Mouse (Mus musculus): ENCODE measurements at regions not wholly inside any gene's neighbourhood (a gene's known extent, or its start where the extent isn't known, plus 50 kb on each side); places are given as distances from the start of the nearest gene placed in this dataset.

GRCm38 (mm10) chr14:48888954-48889353 lies 176.9 kb upstream of the Ap5m1 start:
- H3K36me3 ChIP-seq, result no peaks in the 10 kb centered on the region
- peaks cover 10% of the 10 kb centered on the region; the same call in 1 of the 2 replicates for H3K27me3 ChIP-seq
- no peaks in the 10 kb centered on the region for H3K9me3 ChIP-seq (replicated peaks)
- no peak overlapping the region for H3K27ac ChIP-seq
- 2% methylated on average over 13 of the region's 13 CpGs for WGBS
- H3K4me1 ChIP-seq, result peaks cover 2% of the 10 kb centered on the region; the same call in 1 of the 2 replicates
- peak overlapping the region; percentile 35 for H3K4me2 ChIP-seq (replicated peaks)
- 0 out of 2 replicates have a peak, but pooled peaks have one; percentile 22 for ATAC-seq (ENCODE audit: low FRiP score)
- no peak overlapping the region for H3K4me3 ChIP-seq
- H3K9ac ChIP-seq, result no peak overlapping the region

DNA sequence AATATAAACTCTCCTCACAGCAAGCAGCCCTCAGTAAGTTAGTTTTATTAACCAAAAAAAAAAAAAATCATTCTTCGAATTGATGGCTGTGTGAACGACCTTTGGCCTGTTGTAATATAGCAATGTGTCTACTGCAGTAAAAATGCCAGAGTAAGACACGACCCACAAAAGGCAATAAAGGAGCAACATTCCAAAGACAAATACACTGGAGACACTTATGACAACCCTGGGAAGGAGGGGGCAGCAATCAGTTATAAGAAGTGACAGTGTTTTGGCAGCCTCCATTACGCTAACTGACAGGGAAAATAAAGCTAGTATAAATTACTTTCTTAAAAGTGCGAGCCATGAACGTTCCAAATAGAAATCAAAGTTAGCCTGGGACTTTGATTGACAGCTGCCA lies 185.9 kb upstream of the Ap5m1 start:
- WGBS, result 53% methylated on average over 6 of the region's 6 CpGs
- Histone ChIP-seq H3K36me3 (no peaks in the 10 kb centered on the region), H3K9ac (no peak overlapping the region), H3K4me2 (replicated peaks) (no peak overlapping the region), H3K4me1 (no peaks in the 10 kb centered on the region), H3K27me3 (peaks cover 4% of the 10 kb centered on the region; the same call in 1 of the 2 replicates), H3K4me3 (no peak overlapping the region), H3K27ac (no peak overlapping the region), H3K9me3 (replicated peaks) (no peaks in the 10 kb centered on the region)
- ATAC-seq (ENCODE audit: low FRiP score), result no peak

- Histone ChIP-seq H3K9me3 (replicated peaks) (no peaks in the 10 kb centered on the region), H3K4me3 (no peak overlapping the region), H3K4me1 (no peaks in the 10 kb centered on the region), H3K27me3 (no peaks in the 10 kb centered on the region), H3K27ac (no peak overlapping the region), H3K36me3 (no peaks in the 10 kb centered on the region), H3K4me2 (replicated peaks) (no peak overlapping the region), H3K9ac (no peak overlapping the region)
- ATAC-seq (ENCODE audit: low FRiP score), result no peak
- 85% methylated on average over 12 of the region's 12 CpGs for WGBS
These were observed 187.8 kb upstream of the Ap5m1 start for GRCm38 (mm10) chr14:48877998-48878657.

- ATAC-seq (ENCODE audit: low FRiP score), result no peak
- H3K27ac ChIP-seq, result no peak overlapping the region
- no peaks in the 10 kb centered on the region for H3K9me3 ChIP-seq (replicated peaks)
- H3K4me2 ChIP-seq (replicated peaks), result no peak overlapping the region
- H3K36me3 ChIP-seq, result no peaks in the 10 kb centered on the region
- no peak overlapping the region for H3K4me3 ChIP-seq
- H3K27me3 ChIP-seq, result no peaks in the 10 kb centered on the region
- H3K4me1 ChIP-seq, result no peaks in the 10 kb centered on the region
- WGBS, result 70% methylated on average over 3 of the region's 3 CpGs
- no peak overlapping the region for H3K9ac ChIP-seq
These were observed 194.6 kb upstream of the Ap5m1 start for GRCm38 (mm10) chr14:48871313-48871712.

- Histone ChIP-seq H3K4me1 (no peaks in the 10 kb centered on the region), H3K27ac (no peak overlapping the region), H3K4me3 (no peak overlapping the region), H3K9ac (no peak overlapping the region), H3K36me3 (no peaks in the 10 kb centered on the region), H3K4me2 (replicated peaks) (no peak overlapping the region), H3K27me3 (no peaks in the 10 kb centered on the region), H3K9me3 (replicated peaks) (no peaks in the 10 kb centered on the region)
- no peak for ATAC-seq (ENCODE audit: low FRiP score)
- WGBS, result 66% methylated on average over 10 of the region's 10 CpGs
These were observed 195.9 kb upstream of the Ap5m1 start for GRCm38 (mm10) chr14:48869956-48870355.

DNA sequence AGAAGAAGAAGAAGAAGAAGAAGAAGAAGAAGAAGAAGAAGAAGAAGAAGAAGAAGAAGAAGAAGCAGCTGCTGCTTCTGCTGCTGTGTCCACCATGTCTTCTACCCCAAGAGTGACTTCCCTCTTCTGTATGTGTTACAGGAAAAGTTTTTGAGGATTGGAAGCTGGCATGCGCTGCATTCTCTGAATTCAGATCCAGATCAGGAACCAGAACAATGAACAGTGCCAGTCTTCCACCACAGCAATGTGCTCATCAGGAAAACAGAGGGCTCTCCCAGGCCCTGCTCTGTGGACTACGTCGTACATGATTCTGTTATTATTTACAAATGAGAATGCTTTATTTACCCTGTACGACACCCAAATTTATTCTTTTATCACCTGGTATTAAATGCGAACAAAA lies 181.8 kb upstream of the Otx2 start:
- H3K4me3 ChIP-seq, result no peak overlapping the region
- H3K4me2 ChIP-seq (replicated peaks), result no peak overlapping the region
- H3K9me3 ChIP-seq (replicated peaks), result no peaks in the 10 kb centered on the region
- H3K4me1 ChIP-seq, result 0 out of 2 replicates have a peak, but pooled peaks cover 3% of the 10 kb centered on the region
- no peak overlapping the region for H3K9ac ChIP-seq
- no peak overlapping the region for H3K27ac ChIP-seq
- H3K27me3 ChIP-seq, result peaks cover 5% of the 10 kb centered on the region; the same call in 1 of the 2 replicates
- no peaks in the 10 kb centered on the region for H3K36me3 ChIP-seq
- 91% methylated on average over 5 of the region's 5 CpGs for WGBS
- ATAC-seq (ENCODE audit: low FRiP score), result no peak

DNA sequence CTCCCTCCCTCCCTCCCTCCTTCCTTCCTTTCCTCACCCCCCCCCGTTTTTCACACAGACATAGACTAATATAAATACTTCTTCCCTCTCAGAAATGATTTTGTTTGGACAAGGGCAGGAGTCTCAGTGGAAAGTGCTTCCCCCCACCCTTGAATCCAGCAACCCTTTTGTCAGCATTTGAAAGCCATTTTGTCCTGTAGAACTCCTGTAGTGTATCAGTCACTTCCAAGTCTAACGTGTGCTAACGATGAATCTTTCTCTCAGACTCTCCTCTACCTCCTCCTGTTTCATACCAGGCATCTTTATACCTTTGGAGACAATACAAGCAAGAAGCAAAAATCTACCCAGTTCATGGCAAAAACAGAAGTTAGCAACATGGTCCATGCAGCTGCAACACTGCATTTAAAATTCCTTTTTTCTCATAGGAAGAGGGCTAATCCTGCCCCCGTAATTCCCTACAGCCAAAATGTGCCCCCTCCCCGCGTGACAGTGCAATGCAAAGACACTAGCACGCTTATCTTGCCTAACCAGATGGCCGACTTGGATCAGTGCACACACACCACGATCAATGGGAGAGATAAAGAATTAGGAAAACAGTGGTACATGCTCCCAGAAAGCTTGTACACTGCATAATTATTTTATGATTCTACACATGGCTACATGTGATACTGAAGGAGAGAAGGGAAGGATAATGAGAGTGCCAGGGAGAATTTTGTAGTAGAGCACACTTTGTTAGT lies 180.7 kb upstream of the Otx2 start:
- Histone ChIP-seq H3K4me3 (no peak overlapping the region), H3K27ac (no peak overlapping the region), H3K9me3 (replicated peaks) (no peaks in the 10 kb centered on the region), H3K4me1 (0 out of 2 replicates have a peak, but pooled peaks cover 3% of the 10 kb centered on the region), H3K9ac (no peak overlapping the region), H3K27me3 (peaks cover 5% of the 10 kb centered on the region; the same call in 1 of the 2 replicates), H3K4me2 (replicated peaks) (no peak overlapping the region), H3K36me3 (no peaks in the 10 kb centered on the region)
- 54% methylated on average over 9 of the region's 9 CpGs for WGBS
- peak; percentile 63; the same call in 1 of the 2 replicates for ATAC-seq (ENCODE audit: low FRiP score)

GRCm38 (mm10) chr14:48853479-48854187 lies 180.0 kb upstream of the Otx2 start:
- Histone ChIP-seq H3K27me3 (peaks cover 5% of the 10 kb centered on the region; the same call in 1 of the 2 replicates), H3K9ac (no peak overlapping the region), H3K4me1 (0 out of 2 replicates have a peak, but pooled peaks cover 3% of the 10 kb centered on the region), H3K4me3 (no peak overlapping the region), H3K27ac (no peak overlapping the region), H3K9me3 (replicated peaks) (no peaks in the 10 kb centered on the region), H3K4me2 (replicated peaks) (no peak overlapping the region), H3K36me3 (no peaks in the 10 kb centered on the region)
- ATAC-seq (ENCODE audit: low FRiP score), result peak; percentile 54; the same call in 1 of the 2 replicates
- 32% methylated on average over 7 of the region's 7 CpGs for WGBS

DNA sequence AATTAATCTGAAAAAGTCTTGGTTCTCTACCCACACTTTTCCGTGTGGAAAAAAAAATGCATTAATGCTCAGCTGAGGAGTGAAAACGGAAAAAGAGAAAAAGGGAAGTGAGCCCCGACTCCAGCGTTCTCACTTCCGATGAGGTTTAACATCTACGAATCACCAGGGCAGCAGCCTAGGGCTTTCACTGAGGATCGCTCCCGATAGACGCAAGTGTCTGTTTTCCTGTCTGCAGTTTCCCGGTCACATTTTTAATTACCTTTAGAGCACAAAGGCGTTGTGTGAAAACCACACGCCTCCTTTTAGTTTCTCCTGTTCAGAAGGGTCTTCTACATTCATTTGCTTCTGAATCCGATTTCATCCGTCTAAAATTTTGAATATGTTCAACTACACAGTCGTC lies 179.2 kb upstream of the Otx2 start:
- WGBS, result 9% methylated on average over 15 of the region's 15 CpGs
- H3K9ac ChIP-seq, result no peak overlapping the region; the same call in 1 of the 2 replicates
- peak overlapping the region; percentile 43 for H3K4me2 ChIP-seq (replicated peaks)
- peak overlapping the region; percentile 20 for H3K4me3 ChIP-seq
- H3K9me3 ChIP-seq (replicated peaks), result no peaks in the 10 kb centered on the region
- no peak for ATAC-seq (ENCODE audit: low FRiP score)
- H3K4me1 ChIP-seq, result 0 out of 2 replicates have a peak, but pooled peaks cover 3% of the 10 kb centered on the region
- no peak overlapping the region for H3K27ac ChIP-seq
- peaks cover 5% of the 10 kb centered on the region; the same call in 1 of the 2 replicates for H3K27me3 ChIP-seq
- no peaks in the 10 kb centered on the region for H3K36me3 ChIP-seq

DNA sequence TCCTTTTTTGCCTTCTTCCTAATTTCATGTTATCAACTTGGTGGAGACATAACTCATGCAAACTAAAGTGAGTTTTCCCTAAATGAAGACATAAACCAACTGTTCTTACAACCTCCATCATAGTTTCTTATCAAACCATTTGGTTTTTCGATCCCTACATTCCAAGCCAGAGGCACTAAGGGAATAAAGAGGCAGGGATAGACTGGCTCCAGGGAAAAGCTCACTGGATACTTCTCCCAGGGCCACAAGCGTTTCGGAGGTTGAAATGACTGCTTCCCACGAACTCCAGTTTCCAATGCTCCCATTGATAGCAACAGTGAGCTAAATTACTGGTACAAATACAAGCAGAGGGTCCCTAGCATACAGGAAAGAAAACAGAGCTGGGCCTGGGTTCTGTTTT lies 178.4 kb upstream of the Otx2 start:
- Histone ChIP-seq H3K27ac (no peak overlapping the region), H3K9ac (no peak overlapping the region), H3K4me3 (no peak overlapping the region), H3K4me1 (0 out of 2 replicates have a peak, but pooled peaks cover 3% of the 10 kb centered on the region), H3K9me3 (replicated peaks) (no peaks in the 10 kb centered on the region), H3K36me3 (no peaks in the 10 kb centered on the region), H3K27me3 (peaks cover 5% of the 10 kb centered on the region; the same call in 1 of the 2 replicates), H3K4me2 (replicated peaks) (no peak overlapping the region)
- no peak for ATAC-seq (ENCODE audit: low FRiP score)
- 53% methylated on average over 4 of the region's 4 CpGs for WGBS

- Histone ChIP-seq H3K9ac (no peak overlapping the region), H3K27ac (no peak overlapping the region), H3K4me3 (no peak overlapping the region), H3K4me2 (replicated peaks) (no peak overlapping the region), H3K9me3 (replicated peaks) (no peaks in the 10 kb centered on the region), H3K4me1 (no peaks in the 10 kb centered on the region), H3K36me3 (no peaks in the 10 kb centered on the region), H3K27me3 (no peaks in the 10 kb centered on the region)
- WGBS, result 88% methylated on average over 4 of the region's 4 CpGs
- ATAC-seq (ENCODE audit: low FRiP score), result no peak
These were observed 169.2 kb upstream of the Otx2 start for GRCm38 (mm10) chr14:48842861-48843260.

DNA sequence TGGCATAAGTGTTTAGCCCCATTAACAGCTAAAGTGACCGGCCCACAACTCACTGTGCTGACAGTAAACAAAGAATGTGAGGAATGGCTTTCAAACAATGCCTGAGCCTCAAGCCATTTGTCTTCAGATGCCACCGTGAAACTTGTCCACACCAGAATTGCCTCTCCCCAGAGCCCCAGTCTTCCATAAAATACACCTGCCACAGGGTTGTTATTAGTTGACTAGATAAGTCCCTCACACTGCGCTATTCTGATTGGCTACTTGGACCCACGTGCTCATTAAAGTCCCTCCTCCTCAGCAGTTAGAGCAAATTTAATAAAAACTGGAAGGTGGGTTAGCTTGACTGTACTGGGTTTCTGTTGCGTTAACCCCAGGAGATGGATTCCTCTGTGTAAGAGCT lies 167.7 kb upstream of the Otx2 start:
- no peak for ATAC-seq (ENCODE audit: low FRiP score)
- H3K9me3 ChIP-seq (replicated peaks), result no peaks in the 10 kb centered on the region
- peaks cover 6% of the 10 kb centered on the region for H3K4me1 ChIP-seq
- no peak overlapping the region for H3K4me2 ChIP-seq (replicated peaks)
- 61% methylated on average over 5 of the region's 5 CpGs for WGBS
- no peak overlapping the region for H3K9ac ChIP-seq
- no peak overlapping the region for H3K4me3 ChIP-seq
- no peak overlapping the region for H3K27ac ChIP-seq
- H3K36me3 ChIP-seq, result no peaks in the 10 kb centered on the region
- H3K27me3 ChIP-seq, result no peaks in the 10 kb centered on the region
